Mouse (Mus musculus): ENCODE measurements around the gene Uchl4.

DNA sequence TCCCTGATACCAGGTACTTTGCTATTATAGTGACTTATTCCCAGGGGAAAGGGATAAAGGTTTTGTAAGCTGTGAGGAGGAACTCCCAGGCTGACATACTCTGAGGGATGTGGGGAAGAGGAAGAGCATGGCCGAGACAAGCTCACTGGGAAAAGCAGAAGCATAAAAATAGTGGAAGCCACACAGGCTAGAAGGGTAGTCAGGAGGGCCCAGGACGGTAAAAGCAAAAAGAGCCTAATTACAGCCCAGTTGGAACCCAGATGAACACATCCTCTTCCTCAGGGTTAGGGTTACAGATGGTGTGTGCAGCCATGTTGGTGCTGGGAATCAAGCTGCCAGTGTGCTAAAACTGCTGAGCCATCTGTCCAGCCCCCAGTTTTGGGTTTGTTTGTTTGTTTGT is 12.9 kb upstream of the Uchl4 start:
- no peak for TF ChIP-seq CTCF (IDR thresholded peaks at IDR 0.05; ENCODE audit: low read depth)
- TF ChIP-seq EP300 (IDR thresholded peaks at IDR 0.05; ENCODE audit: low read depth), result no peak
